Mouse (Mus musculus): ENCODE measurements around the gene 4933428G20Rik. TPM values are rescaled to one million over a fixed set of nuclear protein-coding genes. Genes with fewer than 3 reads are reported as not detected.
A peak's percentile ranks its signal among the peaks of the same experiment; 100 is the strongest.

4933428G20Rik gene
- polyA plus RNA-seq, 1 experiment from 2014 or later: 1.3 TPM

DNA sequence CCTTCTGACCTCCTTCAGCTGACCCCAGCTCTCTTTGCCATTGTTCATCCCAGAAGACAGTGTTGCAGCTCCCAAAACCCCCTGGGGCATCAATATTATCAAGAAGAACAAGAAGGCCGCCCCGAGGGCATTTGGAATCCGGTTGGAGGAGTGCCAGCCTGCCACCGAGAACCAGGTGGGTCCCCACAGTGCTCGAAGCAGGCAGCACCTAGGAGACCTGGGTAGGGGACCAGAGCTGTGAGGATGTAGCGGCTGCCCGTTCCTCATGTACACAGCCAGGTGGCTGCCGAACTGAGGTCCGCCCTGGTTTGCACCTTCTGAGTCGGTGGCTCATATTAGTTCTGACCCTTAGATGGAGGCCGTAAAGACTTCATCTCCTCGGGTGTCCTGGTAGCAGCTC is 34.2 kb downstream of the 4933428G20Rik start:
- H3K4me2 ChIP-seq (ENCODE audit: low read length): no peak overlapping the region
- H3K9me3 ChIP-seq (replicated peaks; ENCODE audit: control insufficient read depth, low read length, poor library complexity, severe bottlenecking): no peaks in the 10 kb centered on the region
- H3K36me3 ChIP-seq (ENCODE audit: control insufficient read depth, insufficient read depth, low read length): peaks cover 26% of the 10 kb centered on the region
- H3K9ac ChIP-seq (ENCODE audit: low read depth, low read length): no peak overlapping the region
- H3K27me3 ChIP-seq (ENCODE audit: control insufficient read depth, insufficient read depth, low read depth, low read length): peaks cover 4% of the 10 kb centered on the region
- ATAC-seq: no peak
- WGBS: 81% methylated on average over 12 of the region's 12 CpGs
- H3K4me1 ChIP-seq (ENCODE audit: control insufficient read depth, insufficient read depth, low read length): no peaks in the 10 kb centered on the region
- no peak overlapping the region for H3K27ac ChIP-seq (ENCODE audit: low read length)
- H3K4me3 ChIP-seq (ENCODE audit: low read depth, low read length): no peak overlapping the region

DNA sequence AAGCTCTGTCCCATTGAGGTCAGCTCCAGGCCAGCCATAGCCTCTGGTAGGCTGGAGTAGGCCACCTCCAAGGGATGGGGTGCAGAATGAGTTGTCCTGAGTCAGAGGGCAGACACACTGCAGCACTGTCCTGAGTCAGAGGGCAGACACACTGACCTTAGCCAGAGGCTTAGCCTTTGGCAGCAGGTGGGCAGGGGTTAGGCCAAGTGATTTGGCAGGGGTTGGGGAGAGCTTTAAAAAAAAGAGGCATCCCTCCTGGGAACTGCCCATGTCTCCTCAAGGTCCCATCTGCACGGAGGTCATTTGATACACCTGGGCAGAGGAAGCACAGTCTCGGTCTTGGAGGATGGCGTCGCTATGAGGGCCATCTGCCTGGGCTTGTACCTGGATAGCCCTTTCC is 36.1 kb downstream of the 4933428G20Rik start:
- H3K9ac ChIP-seq (ENCODE audit: low read depth, low read length): no peak overlapping the region
- no peak for ATAC-seq
- H3K4me1 ChIP-seq (ENCODE audit: control insufficient read depth, insufficient read depth, low read length): no peaks in the 10 kb centered on the region
- no peaks in the 10 kb centered on the region for H3K9me3 ChIP-seq (replicated peaks; ENCODE audit: control insufficient read depth, low read length, poor library complexity, severe bottlenecking)
- no peak overlapping the region for H3K4me3 ChIP-seq (ENCODE audit: low read depth, low read length)
- H3K4me2 ChIP-seq (ENCODE audit: low read length): no peak overlapping the region
- H3K27ac ChIP-seq (ENCODE audit: low read length): no peak overlapping the region
- WGBS: 86% methylated on average over 4 of the region's 4 CpGs
- peaks cover 4% of the 10 kb centered on the region for H3K27me3 ChIP-seq (ENCODE audit: control insufficient read depth, insufficient read depth, low read depth, low read length)
- H3K36me3 ChIP-seq (ENCODE audit: control insufficient read depth, insufficient read depth, low read length): peaks cover 30% of the 10 kb centered on the region

- Histone ChIP-seq H3K4me1 (ENCODE audit: control insufficient read depth, insufficient read depth, low read length) (no peaks in the 10 kb centered on the region), H3K36me3 (ENCODE audit: control insufficient read depth, insufficient read depth, low read length) (peaks cover 30% of the 10 kb centered on the region), H3K9me3 (replicated peaks; ENCODE audit: control insufficient read depth, low read length, poor library complexity, severe bottlenecking) (no peaks in the 10 kb centered on the region), H3K27me3 (ENCODE audit: control insufficient read depth, insufficient read depth, low read depth, low read length) (peaks cover 4% of the 10 kb centered on the region), H3K4me3 (ENCODE audit: low read depth, low read length) (no peak overlapping the region), H3K9ac (ENCODE audit: low read depth, low read length) (no peak overlapping the region), H3K27ac (ENCODE audit: low read length) (no peak overlapping the region), H3K4me2 (ENCODE audit: low read length) (no peak overlapping the region)
- 49% methylated on average over 33 of the region's 33 CpGs for WGBS
- no peak for ATAC-seq
Measured at GRCm38 (mm10) chr11:97463166-97463565, 37.0 kb downstream of the 4933428G20Rik start.

- no peaks in the 10 kb centered on the region for H3K4me1 ChIP-seq (ENCODE audit: control insufficient read depth, insufficient read depth, low read length)
- H3K36me3 ChIP-seq (ENCODE audit: control insufficient read depth, insufficient read depth, low read length): peaks cover 30% of the 10 kb centered on the region
- no peak overlapping the region for H3K9ac ChIP-seq (ENCODE audit: low read depth, low read length)
- peaks cover 4% of the 10 kb centered on the region for H3K27me3 ChIP-seq (ENCODE audit: control insufficient read depth, insufficient read depth, low read depth, low read length)
- H3K4me3 ChIP-seq (ENCODE audit: low read depth, low read length): no peak overlapping the region
- no peak overlapping the region for H3K4me2 ChIP-seq (ENCODE audit: low read length)
- 89% methylated on average over 6 of the region's 6 CpGs for WGBS
- no peaks in the 10 kb centered on the region for H3K9me3 ChIP-seq (replicated peaks; ENCODE audit: control insufficient read depth, low read length, poor library complexity, severe bottlenecking)
- H3K27ac ChIP-seq (ENCODE audit: low read length): no peak overlapping the region
- no peak for ATAC-seq
Measured at GRCm38 (mm10) chr11:97462538-97462937, 37.6 kb downstream of the 4933428G20Rik start.

DNA sequence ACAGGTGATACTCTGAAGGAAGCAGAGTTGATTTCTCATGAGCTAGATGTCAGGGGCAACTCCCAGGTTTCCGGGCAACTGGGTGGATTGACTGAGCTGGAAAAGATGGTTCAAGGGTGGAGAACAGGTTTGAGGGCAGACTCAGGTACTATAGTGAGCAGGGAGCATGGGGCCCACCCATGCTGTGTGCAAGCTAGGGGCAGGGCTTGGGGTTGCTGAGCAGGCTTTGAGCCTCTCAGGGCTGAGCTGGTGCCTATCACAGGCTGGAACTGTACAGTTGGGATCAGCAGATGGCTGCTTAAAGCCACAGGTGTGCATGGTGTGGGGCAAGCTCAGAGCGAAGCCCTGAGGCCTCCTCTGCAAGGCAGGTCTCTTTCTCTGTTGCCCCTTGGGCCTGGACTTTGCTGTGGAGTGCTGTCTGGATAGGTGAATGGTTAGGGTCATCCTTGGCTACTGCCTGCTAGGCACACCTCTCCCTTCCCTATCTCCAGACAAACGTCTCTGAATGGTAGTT is 38.8 kb downstream of the 4933428G20Rik start:
- H3K9me3 ChIP-seq (replicated peaks; ENCODE audit: control insufficient read depth, low read length, poor library complexity, severe bottlenecking): no peaks in the 10 kb centered on the region
- no peak for ATAC-seq
- H3K27ac ChIP-seq (ENCODE audit: low read length): no peak overlapping the region
- peaks cover 4% of the 10 kb centered on the region for H3K27me3 ChIP-seq (ENCODE audit: control insufficient read depth, insufficient read depth, low read depth, low read length)
- no peak overlapping the region for H3K4me2 ChIP-seq (ENCODE audit: low read length)
- 98% methylated on average over 3 of the region's 3 CpGs for WGBS
- peaks cover 38% of the 10 kb centered on the region for H3K36me3 ChIP-seq (ENCODE audit: control insufficient read depth, insufficient read depth, low read length)
- H3K4me3 ChIP-seq (ENCODE audit: low read depth, low read length): no peak overlapping the region
- H3K9ac ChIP-seq (ENCODE audit: low read depth, low read length): no peak overlapping the region
- no peaks in the 10 kb centered on the region for H3K4me1 ChIP-seq (ENCODE audit: control insufficient read depth, insufficient read depth, low read length)

- Histone ChIP-seq H3K9me3 (replicated peaks; ENCODE audit: control insufficient read depth, low read length, poor library complexity, severe bottlenecking) (no peaks in the 10 kb centered on the region), H3K36me3 (ENCODE audit: control insufficient read depth, insufficient read depth, low read length) (peaks cover 27% of the 10 kb centered on the region), H3K27ac (ENCODE audit: low read length) (no peak overlapping the region), H3K27me3 (ENCODE audit: control insufficient read depth, insufficient read depth, low read depth, low read length) (peaks cover 4% of the 10 kb centered on the region), H3K4me2 (ENCODE audit: low read length) (no peak overlapping the region), H3K4me1 (ENCODE audit: control insufficient read depth, insufficient read depth, low read length) (peaks cover 13% of the 10 kb centered on the region), H3K4me3 (ENCODE audit: low read depth, low read length) (no peak overlapping the region), H3K9ac (ENCODE audit: low read depth, low read length) (no peak overlapping the region)
- WGBS: 82% methylated on average over 4 of the region's 4 CpGs
- no peak for ATAC-seq
Measured at GRCm38 (mm10) chr11:97457120-97457519, 43.0 kb downstream of the 4933428G20Rik start.

DNA sequence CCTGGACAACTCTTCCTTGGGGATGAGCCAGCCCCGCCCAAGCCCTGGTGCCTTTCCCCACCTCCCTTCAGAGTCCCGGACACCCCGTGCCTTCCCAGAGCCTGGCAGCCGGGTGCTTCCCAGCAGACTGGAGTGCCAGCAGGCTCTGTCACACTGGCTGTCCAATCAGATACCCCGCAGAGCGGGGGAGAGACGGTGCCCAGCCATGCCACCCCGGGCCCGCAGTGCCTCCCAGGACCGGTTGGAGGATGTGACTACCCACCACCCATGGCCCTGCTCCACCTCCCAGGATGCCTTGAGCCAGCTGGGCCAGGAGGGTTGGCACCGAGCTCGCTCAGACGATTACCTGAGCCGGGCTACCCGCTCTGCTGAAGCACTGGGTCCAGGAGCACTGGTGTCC is 48.5 kb downstream of the 4933428G20Rik start:
- Histone ChIP-seq H3K36me3 (ENCODE audit: control insufficient read depth, insufficient read depth, low read length) (peaks cover 17% of the 10 kb centered on the region), H3K4me3 (ENCODE audit: low read depth, low read length) (no peak overlapping the region), H3K4me1 (ENCODE audit: control insufficient read depth, insufficient read depth, low read length) (peaks cover 35% of the 10 kb centered on the region)

DNA sequence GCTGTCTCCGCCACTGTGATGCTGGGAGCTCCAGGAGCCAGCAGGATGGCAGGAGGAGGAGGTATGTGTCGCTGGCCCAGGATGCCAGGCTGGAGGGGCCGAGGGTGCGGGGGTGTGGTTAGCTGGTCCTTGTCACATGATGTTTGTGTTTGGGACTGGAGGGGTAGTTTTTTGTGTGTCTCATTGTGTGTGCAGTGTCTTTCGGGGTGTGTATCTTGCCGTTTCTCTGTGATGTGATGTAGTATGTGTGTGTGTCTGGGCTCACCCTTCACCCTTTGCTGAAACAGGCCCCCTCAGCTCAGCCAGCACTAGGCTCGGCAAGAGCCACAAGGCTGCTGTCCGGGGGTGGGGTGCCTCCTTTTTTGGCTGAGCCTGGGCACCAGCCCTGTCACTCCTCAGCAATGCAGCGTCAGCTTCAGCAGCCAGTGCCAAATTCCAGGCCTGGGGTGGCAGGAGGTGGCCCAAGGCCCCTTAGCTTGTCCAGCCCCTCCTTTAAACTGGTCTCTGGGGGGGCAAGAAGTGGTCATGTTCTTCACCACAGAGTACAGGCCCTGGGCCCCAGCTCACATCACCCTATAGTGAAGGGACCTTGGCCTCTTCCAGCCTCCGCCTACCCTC is 49.7 kb downstream of the 4933428G20Rik start:
- Histone ChIP-seq H3K9me3 (replicated peaks; ENCODE audit: control insufficient read depth, low read length, poor library complexity, severe bottlenecking) (no peaks in the 10 kb centered on the region), H3K27me3 (ENCODE audit: control insufficient read depth, insufficient read depth, low read depth, low read length) (no peaks in the 10 kb centered on the region), H3K27ac (ENCODE audit: low read length) (peak overlapping the region; percentile 72), H3K4me1 (ENCODE audit: control insufficient read depth, insufficient read depth, low read length) (peaks cover 35% of the 10 kb centered on the region), H3K9ac (ENCODE audit: low read depth, low read length) (peak overlapping the region; percentile 85), H3K4me3 (ENCODE audit: low read depth, low read length) (peak overlapping the region; percentile 58), H3K4me2 (ENCODE audit: low read length) (peak overlapping the region; percentile 88), H3K36me3 (ENCODE audit: control insufficient read depth, insufficient read depth, low read length) (peaks cover 8% of the 10 kb centered on the region; the same call in 1 of the 2 replicates)
- peak; percentile 44 for ATAC-seq
- 19% methylated on average over 10 of the region's 10 CpGs for WGBS

More for the DNA sequence above, 48.5 kb downstream of the 4933428G20Rik start:
- Histone ChIP-seq H3K4me2 (ENCODE audit: low read length) (peak overlapping the region; percentile 88), H3K27ac (ENCODE audit: low read length) (no peak overlapping the region), H3K9me3 (replicated peaks; ENCODE audit: control insufficient read depth, low read length, poor library complexity, severe bottlenecking) (no peaks in the 10 kb centered on the region), H3K27me3 (ENCODE audit: control insufficient read depth, insufficient read depth, low read depth, low read length) (no peaks in the 10 kb centered on the region), H3K9ac (ENCODE audit: low read depth, low read length) (peak overlapping the region; percentile 85; the same call in 1 of the 2 replicates)
- ATAC-seq: no peak
- WGBS: 89% methylated on average over 15 of the region's 15 CpGs

DNA sequence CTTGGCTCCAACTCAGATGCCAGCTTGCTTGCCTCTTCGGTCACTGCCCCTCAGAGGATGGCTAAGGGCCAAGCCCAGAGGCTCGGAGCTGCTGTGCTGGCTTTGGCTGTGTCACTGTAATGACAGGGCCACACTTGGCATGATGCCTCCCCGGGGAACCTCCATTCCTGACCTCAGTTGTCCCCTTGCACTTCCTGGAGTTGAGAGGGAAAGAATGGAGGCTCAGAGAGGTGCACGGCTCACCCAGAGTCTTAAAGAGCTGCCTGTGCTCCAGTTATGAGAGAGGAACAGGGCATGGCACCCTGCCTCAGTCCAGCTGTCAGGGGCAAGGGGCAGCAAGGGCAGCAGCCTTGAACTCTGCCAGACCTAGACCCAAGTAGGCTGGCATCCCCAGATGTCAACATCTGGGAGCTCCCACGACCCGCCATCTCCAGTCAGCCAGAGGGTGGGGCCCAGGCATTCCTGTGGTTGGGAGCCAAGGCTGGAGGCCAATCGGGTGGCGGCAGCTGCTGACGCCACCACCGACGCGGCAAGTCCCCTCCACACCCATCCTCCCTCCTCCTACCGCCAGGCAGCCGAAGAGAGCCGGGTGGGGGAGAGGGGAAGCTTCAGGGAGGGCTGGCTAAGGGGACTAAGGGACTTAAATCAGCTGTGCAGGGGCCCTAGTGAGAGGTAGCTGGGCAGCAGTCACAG is 50.4 kb downstream of the 4933428G20Rik start:
- WGBS: 11% methylated on average over 12 of the region's 15 CpGs
- Histone ChIP-seq H3K27me3 (ENCODE audit: control insufficient read depth, insufficient read depth, low read depth, low read length) (no peaks in the 10 kb centered on the region), H3K4me3 (ENCODE audit: low read depth, low read length) (peak overlapping the region; percentile 58), H3K36me3 (ENCODE audit: control insufficient read depth, insufficient read depth, low read length) (peaks cover 8% of the 10 kb centered on the region; the same call in 1 of the 2 replicates), H3K9me3 (replicated peaks; ENCODE audit: control insufficient read depth, low read length, poor library complexity, severe bottlenecking) (no peaks in the 10 kb centered on the region), H3K9ac (ENCODE audit: low read depth, low read length) (peak overlapping the region; percentile 85), H3K4me1 (ENCODE audit: control insufficient read depth, insufficient read depth, low read length) (peaks cover 35% of the 10 kb centered on the region), H3K27ac (ENCODE audit: low read length) (peak overlapping the region; percentile 72), H3K4me2 (ENCODE audit: low read length) (peak overlapping the region; percentile 88)
- ATAC-seq: peak; percentile 91

Data from midbrain, embryonic 16.5 days (tissue).